In the genomic region with DNA sequence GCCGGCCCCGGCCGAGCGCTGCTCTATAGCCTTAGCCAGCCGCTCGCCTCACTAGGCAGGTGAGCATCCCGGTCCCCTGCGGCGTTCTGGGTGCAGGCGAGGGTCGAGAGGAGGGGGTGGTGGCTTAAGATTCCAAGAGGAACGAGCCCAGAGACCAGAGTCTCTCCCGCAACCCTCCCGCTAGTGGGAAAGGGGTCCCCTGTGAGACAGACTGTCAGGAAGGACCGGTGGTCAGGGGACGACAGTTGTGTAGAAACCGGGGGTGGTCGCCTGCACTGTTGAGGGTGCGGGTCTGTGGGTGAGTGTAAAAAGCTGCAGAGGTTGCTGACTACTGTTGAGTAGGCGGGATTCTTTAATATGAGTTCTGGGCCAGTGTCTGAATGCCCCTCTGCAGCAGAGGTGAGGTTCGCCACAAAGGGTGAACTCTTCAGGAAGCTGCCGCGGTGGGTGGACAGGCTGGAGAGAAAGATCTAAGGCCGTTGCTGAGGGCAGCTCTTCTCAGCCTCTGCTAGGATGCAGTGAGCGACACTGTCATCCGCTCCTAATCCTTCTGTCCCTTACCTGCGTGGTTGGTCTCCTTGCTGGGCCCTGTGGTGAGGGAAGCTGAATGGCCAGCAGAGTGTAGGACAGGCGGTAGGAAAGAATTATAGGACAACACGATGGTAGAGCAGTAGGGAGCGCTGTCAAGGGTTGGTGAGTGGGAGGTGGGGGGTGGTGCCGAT, we compare ENCODE assay signal across 8 mouse cellular contexts. TPM values are rescaled to one million over a fixed set of nuclear protein-coding genes. Genes with fewer than 3 reads are reported as not detected.
DNase-seq lines count a peak whose midpoint lies in the region; ATAC-seq lines count a peak whose summit lies in the region.

No protein-coding gene starts in this region.

- peaks cover 28% of the 10 kb centered on the region for H3K27me3 ChIP-seq in liver, embryonic 11.5 days (replicated peaks; ENCODE audit: control insufficient read depth, insufficient read depth, low read length)
- H3K27me3 ChIP-seq in embryonic facial prominence, embryonic 13.5 days, result peaks cover 96% of the 10 kb centered on the region
- peaks cover 71% of the 10 kb centered on the region for H3K27me3 ChIP-seq in limb, embryonic 11.5 days (ENCODE audit: control insufficient read depth, insufficient read depth, low read length)
- H3K27me3 ChIP-seq in neural tube, embryonic 14.5 days (ENCODE audit: control insufficient read depth, insufficient read depth, low read length), result peaks cover 62% of the 10 kb centered on the region

- no peak for ATAC-seq in liver, embryonic 11.5 days (replicated peaks; ENCODE audit: low FRiP score)
- ATAC-seq in embryonic facial prominence, embryonic 13.5 days (ENCODE audit: insufficient number of reproducible peaks, insufficient read depth, low FRiP score, low TSS enrichment, low read depth), result no peak
- ATAC-seq in limb, embryonic 11.5 days (ENCODE audit: insufficient number of reproducible peaks, low FRiP score, low TSS enrichment, low read depth), result peak; percentile 16; the same call in 1 of the 2 replicates
- peak; percentile 12; the same call in 1 of the 2 replicates for ATAC-seq in neural tube, embryonic 14.5 days (ENCODE audit: low read depth)

- peaks cover 11% of the 10 kb centered on the region; the same call in 1 of the 2 replicates for H3K4me1 ChIP-seq in liver, embryonic 11.5 days (replicated peaks; ENCODE audit: control insufficient read depth, insufficient read depth, low read length)
- peaks cover 10% of the 10 kb centered on the region for H3K4me1 ChIP-seq in embryonic facial prominence, embryonic 13.5 days
- peaks cover 8% of the 10 kb centered on the region for H3K4me1 ChIP-seq in limb, embryonic 11.5 days (ENCODE audit: control insufficient read depth, insufficient read depth, low read length)
- H3K4me1 ChIP-seq in neural tube, embryonic 14.5 days (ENCODE audit: control insufficient read depth, insufficient read depth, low read length), result 0 out of 2 replicates have a peak, but pooled peaks cover 7% of the 10 kb centered on the region

- peaks cover 21% of the 10 kb centered on the region for H3K36me3 ChIP-seq in liver, embryonic 11.5 days (ENCODE audit: control insufficient read depth, insufficient read depth, low read length)
- H3K36me3 ChIP-seq in embryonic facial prominence, embryonic 13.5 days, result no peaks in the 10 kb centered on the region
- H3K36me3 ChIP-seq in limb, embryonic 11.5 days (ENCODE audit: control insufficient read depth, insufficient read depth, low read length), result no peaks in the 10 kb centered on the region
- H3K36me3 ChIP-seq in neural tube, embryonic 14.5 days (ENCODE audit: control insufficient read depth, insufficient read depth, low read length), result no peaks in the 10 kb centered on the region

- no peak for DNase-seq in liver, embryonic 11.5 days (ENCODE audit: low spot score)
- DNase-seq in liver, result no peak
- DNase-seq in limb, embryonic 11.5 days (ENCODE audit: low spot score), result peak; percentile 28
- DNase-seq in right cerebral cortex, postnatal 10 days (ENCODE audit: low spot score in 2 of 2), result no peak
- DNase-seq in cerebellum, postnatal 4 days (ENCODE audit: low spot score in 2 of 2), result no peak
- DNase-seq in kidney, adult 9 months, result no peak

- H3K27ac ChIP-seq in liver, embryonic 11.5 days (ENCODE audit: low read depth, low read length), result peak overlapping the region; percentile 73
- H3K27ac ChIP-seq in embryonic facial prominence, embryonic 13.5 days, result no peak overlapping the region
- no peak overlapping the region for H3K27ac ChIP-seq in limb, embryonic 11.5 days (replicated peaks; ENCODE audit: low read depth, low read length)
- no peak overlapping the region for H3K27ac ChIP-seq in neural tube, embryonic 14.5 days (ENCODE audit: low read depth, low read length)

- H3K9me3 ChIP-seq in liver, embryonic 11.5 days (ENCODE audit: control insufficient read depth, low read length), result no peaks in the 10 kb centered on the region
- no peaks in the 10 kb centered on the region for H3K9me3 ChIP-seq in embryonic facial prominence, embryonic 13.5 days
- no peaks in the 10 kb centered on the region for H3K9me3 ChIP-seq in limb, embryonic 11.5 days (ENCODE audit: control insufficient read depth, low read length)
- no peaks in the 10 kb centered on the region for H3K9me3 ChIP-seq in neural tube, embryonic 14.5 days (ENCODE audit: control insufficient read depth, low read length)

- H3K4me2 ChIP-seq in liver, embryonic 11.5 days, result peak overlapping the region; percentile 88
- H3K4me2 ChIP-seq in embryonic facial prominence, embryonic 13.5 days, result peak overlapping the region; percentile 98
- peak overlapping the region; percentile 74 for H3K4me2 ChIP-seq in limb, embryonic 11.5 days (ENCODE audit: low read depth, severe bottlenecking)
- H3K4me2 ChIP-seq in neural tube, embryonic 14.5 days (ENCODE audit: low read depth, low read length), result peak overlapping the region; percentile 91

- H3K4me3 ChIP-seq in liver, embryonic 11.5 days (ENCODE audit: low read depth, low read length), result peak overlapping the region; percentile 77
- H3K4me3 ChIP-seq in embryonic facial prominence, embryonic 13.5 days, result peak overlapping the region; percentile 57
- H3K4me3 ChIP-seq in limb, embryonic 11.5 days (ENCODE audit: low read depth, low read length), result peak overlapping the region; percentile 38
- H3K4me3 ChIP-seq in neural tube, embryonic 14.5 days (ENCODE audit: low read depth, low read length), result peak overlapping the region; percentile 41

- 2% methylated on average over 31 of the region's 31 CpGs for WGBS in liver, embryonic 11.5 days
- WGBS in embryonic facial prominence, embryonic 13.5 days, result 4% methylated on average over 30 of the region's 31 CpGs
- WGBS in limb, embryonic 11.5 days, result under 1% methylated on average over 31 of the region's 31 CpGs
- WGBS in neural tube, embryonic 14.5 days, result 1% methylated on average over 31 of the region's 31 CpGs

- peak overlapping the region; percentile 81 for H3K9ac ChIP-seq in liver, embryonic 11.5 days (ENCODE audit: low read depth, low read length)
- peak overlapping the region; percentile 64 for H3K9ac ChIP-seq in embryonic facial prominence, embryonic 13.5 days
- no peak overlapping the region; the same call in 1 of the 2 replicates for H3K9ac ChIP-seq in limb, embryonic 11.5 days (ENCODE audit: low read length)
- H3K9ac ChIP-seq in neural tube, embryonic 14.5 days (replicated peaks; ENCODE audit: low read depth, low read length), result peak overlapping the region; percentile 55

RNA-seq across cellular contexts. Expression of a gene that starts 7.5 kb away (rescaled TPM):
- polyA plus RNA-seq in liver, embryonic 11.5 days (2014; fragmentation: Nextera tagmentation; extraction: Ambion mirVana), result 42.7 and 47.6 TPM in 2 replicates
- 1.4 and 1.7 TPM in 2 replicates for polyA plus RNA-seq in embryonic facial prominence, embryonic 13.5 days (2015; fragmentation: Nextera tagmentation; extraction: Ambion mirVana)
- 2.7 and 3.4 TPM in 2 replicates for polyA plus RNA-seq in limb, embryonic 11.5 days (2014; fragmentation: Nextera tagmentation; extraction: Ambion mirVana)
- 2.3 TPM in 2 replicates for polyA plus RNA-seq in neural tube, embryonic 14.5 days (2014; fragmentation: Nextera tagmentation; extraction: Ambion mirVana)

RNA-seq across cellular contexts. Expression of a gene that starts 24.8 kb away (rescaled TPM):
- polyA plus RNA-seq in liver, embryonic 11.5 days (2014; fragmentation: Nextera tagmentation; extraction: Ambion mirVana), result 24.2 and 25.8 TPM in 2 replicates
- polyA plus RNA-seq in embryonic facial prominence, embryonic 13.5 days (2015; fragmentation: Nextera tagmentation; extraction: Ambion mirVana), result 8.7 and 12.3 TPM in 2 replicates
- polyA plus RNA-seq in limb, embryonic 11.5 days (2014; fragmentation: Nextera tagmentation; extraction: Ambion mirVana), result 11.2 and 12.3 TPM in 2 replicates
- 2.4 and 2.7 TPM in 2 replicates for polyA plus RNA-seq in neural tube, embryonic 14.5 days (2014; fragmentation: Nextera tagmentation; extraction: Ambion mirVana)

Comparison
In these comparisons a context has a peak if more than half of its experiments do, and no peak if none do; other contexts are left out.
1. ATAC-seq: peak in limb, embryonic 11.5 days (single experiment) and neural tube, embryonic 14.5 days (single experiment); none in liver, embryonic 11.5 days (single experiment) and embryonic facial prominence, embryonic 13.5 days (single experiment).
2. Peak in every context shown above with its lines, with median percentiles within 50 percentile points of each other: H3K4me2 ChIP-seq and H3K4me3 ChIP-seq.